Mouse (Mus musculus) bone marrow, adult 2 months (tissue): ENCODE measurements around the gene Sap30. TPM values are rescaled to one million over a fixed set of nuclear protein-coding genes. Genes with fewer than 3 reads are reported as not detected.

Experiments
- H3K27ac ChIP-seq: fragments of 200-500 bp; 2 replicates; pipeline ENCODE4 v1.5.1; 2012; ENCODE audit warnings: low read depth, mild to moderate bottlenecking, control low read depth, inconsistent platforms, low read length; ENCODE audit not compliant: control insufficient read depth, poor library complexity, insufficient read depth
- H3K4me1 ChIP-seq: fragments of 200-500 bp; 2 replicates; pipeline ENCODE4 v1.6.1; 2011; ENCODE audit warnings: low read length; ENCODE audit not compliant: control insufficient read depth, insufficient read depth
- H3K4me3 ChIP-seq: fragments of 200-500 bp; replicated peaks from 2 replicates; pipeline ENCODE3; 2011; ENCODE audit warnings: mild to moderate bottlenecking, low read depth, low read length, control low read depth; ENCODE audit not compliant: control insufficient read depth
- CTCF ChIP-seq: fragments of 200-500 bp; IDR thresholded peaks from 2 replicates; pipeline ENCODE4 v1.5.1; 2011; ENCODE audit warnings: low read length, control low read depth; ENCODE audit not compliant: control insufficient read depth, insufficient read depth
- POLR2A ChIP-seq: fragments of 200-500 bp; IDR thresholded peaks from 2 replicates; pipeline ENCODE4 v1.6.1; 2011; ENCODE audit warnings: low read depth, mild to moderate bottlenecking, control low read depth, low read length, borderline replicate concordance; ENCODE audit not compliant: control insufficient read depth
- WGBS: fragments of 180-500 bp; shearing (Covaris S2); methylation state at CpG from one replicate; pipeline ENCODE4 v1.1.7; 2018; 5-methylcytosine and 5-hydroxymethylcytosine counted together
- polyA plus RNA-seq: library from polyadenylated mRNA; stranded (reverse); fragments of >200 nt; gene quantifications from 2 replicates; pipeline ENCODE4 v1.2.4, GENCODE M21; 2011; ENCODE audit warnings: low replicate concordance; ENCODE audit not compliant: missing spikeins, insufficient read depth, insufficient read length

Sap30 gene
- polyA plus RNA-seq, 1 experiment: 26.8 TPM

GRCm38 (mm10) chr8:57443289-57443688, 44.4 kb downstream of the Sap30 start:
- H3K4me3 ChIP-seq: no peak overlapping the region
- no peak overlapping the region for H3K27ac ChIP-seq
- WGBS: 37% methylated on average over 4 of the region's 4 CpGs
- TF ChIP-seq CTCF: no peak
- no peak for TF ChIP-seq POLR2A
- peaks cover 4% of the 10 kb centered on the region for H3K4me1 ChIP-seq

GRCm38 (mm10) chr8:57441556-57441955, 46.1 kb downstream of the Sap30 start:
- H3K4me3 ChIP-seq: no peak overlapping the region
- H3K4me1 ChIP-seq: peaks cover 4% of the 10 kb centered on the region
- TF ChIP-seq POLR2A (no peak), CTCF (no peak)
- 33% methylated on average over 5 of the region's 5 CpGs for WGBS
- H3K27ac ChIP-seq: no peak overlapping the region

GRCm38 (mm10) chr8:57441131-57441530, 46.5 kb downstream of the Sap30 start:
- H3K27ac ChIP-seq: no peak overlapping the region
- TF ChIP-seq POLR2A (no peak), CTCF (no peak)
- WGBS: 12% methylated on average over 4 of the region's 4 CpGs
- no peak overlapping the region for H3K4me3 ChIP-seq
- H3K4me1 ChIP-seq: peaks cover 4% of the 10 kb centered on the region

- Histone ChIP-seq H3K27ac (peak overlapping the region; percentile 91), H3K4me1 (peaks cover 4% of the 10 kb centered on the region), H3K4me3 (peak overlapping the region; percentile 74)
- TF ChIP-seq CTCF (no peak), POLR2A (no peak)
- 36% methylated on average over 9 of the region's 9 CpGs for WGBS
Measured at GRCm38 (mm10) chr8:57436437-57436796, 51.2 kb downstream of the Sap30 start.

GRCm38 (mm10) chr8:57435768-57436436, 51.8 kb downstream of the Sap30 start:
- Histone ChIP-seq H3K27ac (peak overlapping the region; percentile 93), H3K4me1 (peaks cover 4% of the 10 kb centered on the region), H3K4me3 (peak overlapping the region; percentile 74)
- TF ChIP-seq POLR2A (no peak), CTCF (no peak)
- 7% methylated on average over 18 of the region's 18 CpGs for WGBS

- TF ChIP-seq CTCF: no peak
- TF ChIP-seq POLR2A: no peak
- WGBS: 35% methylated on average over 5 of the region's 5 CpGs
- Histone ChIP-seq H3K4me3 (no peak overlapping the region), H3K4me1 (peaks cover 3% of the 10 kb centered on the region; the same call in 1 of the 2 replicates), H3K27ac (peak overlapping the region; percentile 91; the same call in 1 of the 2 replicates)
Measured at GRCm38 (mm10) chr8:57432802-57433201, 54.9 kb downstream of the Sap30 start.

Other genes with a start within 250 kb of the Sap30 start
- not detected in 2 replicates for gene Hand2, start 166.9 kb downstream of the Sap30 start, polyA plus RNA-seq
- gene Scrg1, start 31.9 kb downstream of the Sap30 start, polyA plus RNA-seq: 18.1 and 51.0 TPM in 2 replicates
- gene Hmgb2, start 24.0 kb upstream of the Sap30 start, polyA plus RNA-seq: 328 and 348 TPM in 2 replicates
- 2.4 and 5.2 TPM in 2 replicates for gene Galnt7, start 165.2 kb upstream of the Sap30 start, polyA plus RNA-seq